Mouse (Mus musculus): ENCODE results near the gene Dffa. TPM values are rescaled to one million over a fixed set of nuclear protein-coding genes. Genes with fewer than 3 reads are reported as not detected.

Gene Dffa
- total RNA-seq, 1 experiment: 15.2 TPM

GRCm38 (mm10) chr4:149154859-149155258, 50.9 kb downstream of the Dffa start:
- DNase-seq (ENCODE audit: low read depth, low spot score): no peak
- peaks cover 84% of the 10 kb centered on the region for H3K36me3 ChIP-seq (ENCODE audit: control insufficient read depth, insufficient read depth, low read length, poor library complexity, severe bottlenecking)
- no peak overlapping the region for H3K4me3 ChIP-seq (ENCODE audit: insufficient read depth in 1 of 2, low read depth in 1 of 2, low read length in 2 of 2, poor library complexity in 1 of 2, severe bottlenecking in 1 of 2)
- no peak for TF ChIP-seq ZNF384 (IDR thresholded peaks at IDR 0.05; ENCODE audit: low read depth, low read length)
- no peak for TF ChIP-seq MAFK (IDR thresholded peaks at IDR 0.05; ENCODE audit: insufficient read depth, low read depth, low read length)
- no peak for TF ChIP-seq CHD2 (IDR thresholded peaks at IDR 0.05; ENCODE audit: low read depth, low read length)
- no peak for TF ChIP-seq ZC3H11A (IDR thresholded peaks at IDR 0.05; ENCODE audit: borderline replicate concordance, low read depth, low read length)
- no peak for TF ChIP-seq HCFC1 (IDR thresholded peaks at IDR 0.05; ENCODE audit: borderline replicate concordance, insufficient read depth, low read length)
- H3K9ac ChIP-seq (ENCODE audit: insufficient read depth, low read depth, low read length, poor library complexity, severe bottlenecking): no peak overlapping the region
- in situ Hi-C loops (cut with MboI; ENCODE audit: low sequenced_read_pairs in 2 of 2, unreplicated experiment in 2 of 2): no loop called here
- H3K9me3 ChIP-seq (ENCODE audit: control insufficient read depth, insufficient read depth, low read depth, low read length): no peaks in the 10 kb centered on the region
- peaks cover 4 to 15% of the 10 kb centered on the region in 2 experiments; a peak in 1 of 4 replicates for H3K4me1 ChIP-seq (ENCODE audit: control insufficient read depth in 2 of 2, insufficient read depth in 2 of 2, low read length in 2 of 2, poor library complexity in 1 of 2)
- H3K27ac ChIP-seq (ENCODE audit: insufficient read depth, low read depth, low read length, poor library complexity, severe bottlenecking): no peak overlapping the region

- no peak for DNase-seq (ENCODE audit: low read depth, low spot score)
- no peak overlapping the region for H3K27ac ChIP-seq (ENCODE audit: insufficient read depth, low read depth, low read length, poor library complexity, severe bottlenecking)
- H3K36me3 ChIP-seq (ENCODE audit: control insufficient read depth, insufficient read depth, low read length, poor library complexity, severe bottlenecking): peaks cover 80% of the 10 kb centered on the region
- no peak overlapping the region for H3K9ac ChIP-seq (ENCODE audit: insufficient read depth, low read depth, low read length, poor library complexity, severe bottlenecking)
- no peak for TF ChIP-seq HCFC1 (IDR thresholded peaks at IDR 0.05; ENCODE audit: borderline replicate concordance, insufficient read depth, low read length)
- TF ChIP-seq ZNF384 (IDR thresholded peaks at IDR 0.05; ENCODE audit: low read depth, low read length): no peak
- TF ChIP-seq MAFK (IDR thresholded peaks at IDR 0.05; ENCODE audit: insufficient read depth, low read depth, low read length): no peak
- TF ChIP-seq ZC3H11A (IDR thresholded peaks at IDR 0.05; ENCODE audit: borderline replicate concordance, low read depth, low read length): no peak
- TF ChIP-seq CHD2 (IDR thresholded peaks at IDR 0.05; ENCODE audit: low read depth, low read length): no peak
- in situ Hi-C loops (cut with MboI; ENCODE audit: low sequenced_read_pairs in 2 of 2, unreplicated experiment in 2 of 2): no loop called here
- no peaks in the 10 kb centered on the region for H3K9me3 ChIP-seq (ENCODE audit: control insufficient read depth, insufficient read depth, low read depth, low read length)
- H3K4me3 ChIP-seq (ENCODE audit: insufficient read depth in 1 of 2, low read depth in 1 of 2, low read length in 2 of 2, poor library complexity in 1 of 2, severe bottlenecking in 1 of 2): no peak overlapping the region
- H3K4me1 ChIP-seq (ENCODE audit: control insufficient read depth in 2 of 2, insufficient read depth in 2 of 2, low read length in 2 of 2, poor library complexity in 1 of 2): peaks cover 4 to 23% of the 10 kb centered on the region in 2 experiments; a peak in 2 of 4 replicates
Observed at GRCm38 (mm10) chr4:149155711-149156110, 51.8 kb downstream of the Dffa start.

GRCm38 (mm10) chr4:149157415-149157973, 53.5 kb downstream of the Dffa start:
- Histone ChIP-seq H3K9me3 (ENCODE audit: control insufficient read depth, insufficient read depth, low read depth, low read length) (no peaks in the 10 kb centered on the region), H3K4me3 (ENCODE audit: insufficient read depth in 1 of 2, low read depth in 1 of 2, low read length in 2 of 2, poor library complexity in 1 of 2, severe bottlenecking in 1 of 2) (no peak overlapping the region), H3K4me1 (ENCODE audit: control insufficient read depth in 2 of 2, insufficient read depth in 2 of 2, low read length in 2 of 2, poor library complexity in 1 of 2) (peaks cover 6 to 31% of the 10 kb centered on the region in 2 experiments; a peak in 2 of 4 replicates), H3K36me3 (ENCODE audit: control insufficient read depth, insufficient read depth, low read length, poor library complexity, severe bottlenecking) (peaks cover 74% of the 10 kb centered on the region), H3K9ac (ENCODE audit: insufficient read depth, low read depth, low read length, poor library complexity, severe bottlenecking) (no peak overlapping the region), H3K27ac (ENCODE audit: insufficient read depth, low read depth, low read length, poor library complexity, severe bottlenecking) (peak overlapping the region; percentile 9; the same call in 1 of the 2 replicates)
- in situ Hi-C loops (cut with MboI; ENCODE audit: low sequenced_read_pairs in 2 of 2, unreplicated experiment in 2 of 2): no loop called here
- DNase-seq (ENCODE audit: low read depth, low spot score): no peak
- no peak for TF ChIP-seq MAFK (IDR thresholded peaks at IDR 0.05; ENCODE audit: insufficient read depth, low read depth, low read length)
- TF ChIP-seq ZC3H11A (IDR thresholded peaks at IDR 0.05; ENCODE audit: borderline replicate concordance, low read depth, low read length): no peak

- Histone ChIP-seq H3K4me1 (ENCODE audit: control insufficient read depth in 2 of 2, insufficient read depth in 2 of 2, low read length in 2 of 2, poor library complexity in 1 of 2) (peaks cover 8 to 31% of the 10 kb centered on the region in 2 experiments; a peak in 3 of 4 replicates), H3K27ac (ENCODE audit: insufficient read depth, low read depth, low read length, poor library complexity, severe bottlenecking) (no peak overlapping the region), H3K9me3 (ENCODE audit: control insufficient read depth, insufficient read depth, low read depth, low read length) (no peaks in the 10 kb centered on the region), H3K4me3 (ENCODE audit: insufficient read depth in 1 of 2, low read depth in 1 of 2, low read length in 2 of 2, poor library complexity in 1 of 2, severe bottlenecking in 1 of 2) (no peak overlapping the region), H3K36me3 (ENCODE audit: control insufficient read depth, insufficient read depth, low read length, poor library complexity, severe bottlenecking) (peaks cover 58% of the 10 kb centered on the region), H3K9ac (ENCODE audit: insufficient read depth, low read depth, low read length, poor library complexity, severe bottlenecking) (no peak overlapping the region)
- in situ Hi-C loops (cut with MboI; ENCODE audit: low sequenced_read_pairs in 2 of 2, unreplicated experiment in 2 of 2): no loop called here
- TF ChIP-seq ZC3H11A (IDR thresholded peaks at IDR 0.05; ENCODE audit: borderline replicate concordance, low read depth, low read length): no peak
- TF ChIP-seq ZNF384 (IDR thresholded peaks at IDR 0.05; ENCODE audit: low read depth, low read length): no peak
- TF ChIP-seq CHD2 (IDR thresholded peaks at IDR 0.05; ENCODE audit: low read depth, low read length): no peak
- no peak for TF ChIP-seq MAFK (IDR thresholded peaks at IDR 0.05; ENCODE audit: insufficient read depth, low read depth, low read length)
- TF ChIP-seq HCFC1 (IDR thresholded peaks at IDR 0.05; ENCODE audit: borderline replicate concordance, insufficient read depth, low read length): no peak
- no peak for DNase-seq (ENCODE audit: low read depth, low spot score)
Observed at GRCm38 (mm10) chr4:149159203-149159602, 55.3 kb downstream of the Dffa start.

Data from ES-E14 (cell line).